Mouse (Mus musculus): ENCODE data around the gene Musk. TPM values are rescaled to one million over a fixed set of nuclear protein-coding genes. Genes with fewer than 3 reads are reported as not detected.

Musk gene
- 0.66 and 0.75 TPM in 2 replicates for polyA plus RNA-seq (2012; rRNA removed)

GRCm38 (mm10) chr4:58285687-58286086 is at the start of gene Musk:
Musk (plus strand) TSS chr4:58285960.

Other genes with a start within 250 kb of the Musk start
- 4.2 and 4.6 TPM in 2 replicates for gene Svep1, start 79.1 kb upstream of the Musk start, polyA plus RNA-seq (2012; rRNA removed)